Mouse (Mus musculus) kidney, adult 2 months (tissue): ENCODE data around the gene Siah2.

Source experiments
- CTCF ChIP-seq: fragments of 200-500 bp; conservative IDR thresholded peaks from 2 replicates; pipeline ENCODE4 v1.5.1; 2011; ENCODE audit warnings: low read depth, mild to moderate bottlenecking, control low read depth, low read length, moderate library complexity, mixed read lengths; ENCODE audit not compliant: insufficient read depth, insufficient read length
- POLR2A ChIP-seq: fragments of 200-500 bp; IDR thresholded peaks from one replicate; pipeline ENCODE4 v1.6.1; 2011; ENCODE audit warnings: low read depth, low read length, control low read depth

DNA sequence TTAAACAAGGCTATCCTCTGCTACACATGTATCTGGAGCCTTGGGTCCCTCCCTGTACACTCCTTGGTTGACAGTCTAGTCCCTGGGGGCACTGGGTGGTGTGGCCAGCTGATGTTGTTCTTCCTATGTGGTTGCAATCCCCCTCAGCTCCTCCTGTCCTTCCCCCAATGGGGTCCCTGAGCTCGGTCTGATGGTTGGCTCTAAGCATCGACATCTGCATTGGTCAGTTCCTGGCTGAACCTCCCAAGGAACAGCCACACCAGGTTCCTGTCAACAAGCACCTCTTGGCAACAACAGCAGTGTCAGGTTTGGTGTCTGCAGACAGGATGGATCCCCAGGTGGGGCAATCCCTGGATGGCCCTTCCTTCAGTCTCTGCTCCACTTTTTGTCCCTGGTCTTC lies 47.3 kb upstream of the Siah2 start:
- TF ChIP-seq POLR2A (no peak), CTCF (no peak)
